In genomic region chr10:95385801-95386203, GRCm38 (mm10) we compare ENCODE assay signal across 15 mouse cellular contexts. TPM values are rescaled to one million over a fixed set of nuclear protein-coding genes. Genes with fewer than 3 reads are reported as not detected.
DNase-seq lines count a peak whose midpoint lies in the region; ATAC-seq and TF ChIP-seq lines count a peak whose summit lies in the region.
"Had no signal": no experiment of that assay in that cellular context is flagged by ENCODE, and none has a peak within 500 bp of the region (broad histone marks: within the 10 kb centered on the region; RNA-seq: fewer than 3 reads in every experiment).

No protein-coding gene starts in this region.

- no peak overlapping the region for H3K27ac ChIP-seq in midbrain, embryonic 11.5 days (ENCODE audit: low read depth, low read length)
- H3K27ac ChIP-seq: heart, embryonic 10.5 days; hindbrain, embryonic 12.5 days; neural tube, embryonic 12.5 days had no signal

- H3K36me3 ChIP-seq in C2C12 (ENCODE audit: control insufficient read depth, insufficient read depth) = no peaks in the 10 kb centered on the region
- H3K36me3 ChIP-seq in midbrain, embryonic 11.5 days (ENCODE audit: control insufficient read depth, insufficient read depth, low read length) = no peaks in the 10 kb centered on the region
- H3K36me3 ChIP-seq: heart, embryonic 10.5 days; hindbrain, embryonic 12.5 days; neural tube, embryonic 12.5 days had no signal

- WGBS in midbrain, embryonic 11.5 days = 83% methylated on average over 4 of the region's 4 CpGs

- H3K4me3 ChIP-seq in C2C12 (ENCODE audit: insufficient read depth, poor library complexity, severe bottlenecking) = no peak overlapping the region
- no peak overlapping the region for H3K4me3 ChIP-seq in midbrain, embryonic 11.5 days (ENCODE audit: low read depth, low read length)
- H3K4me3 ChIP-seq: heart, embryonic 10.5 days; hindbrain, embryonic 12.5 days; neural tube, embryonic 12.5 days had no signal

- H3K4me2 ChIP-seq in midbrain, embryonic 11.5 days = no peak overlapping the region
- H3K4me2 ChIP-seq: hindbrain, embryonic 12.5 days; neural tube, embryonic 12.5 days had no signal

- H3K9ac ChIP-seq in midbrain, embryonic 11.5 days (ENCODE audit: low read length) = no peak overlapping the region
- H3K9ac ChIP-seq: hindbrain, embryonic 12.5 days; liver, postnatal 0 days; neural tube, embryonic 12.5 days had no signal

- DNase-seq in heart, adult 11 months = peak; percentile 64
- no peak for DNase-seq in heart, postnatal 4 days
- DNase-seq in gonadal fat pad, adult 2 months (ENCODE audit: low read depth) = peak; percentile 79
- DNase-seq in lung, postnatal 25 days (ENCODE audit: low spot score) = peak; percentile 90
- DNase-seq in cerebellum, adult 11 months = no peak
- DNase-seq in midbrain, embryonic 11.5 days (ENCODE audit: low spot score, missing footprints) = no peak
- DNase-seq in left cerebral cortex, postnatal 10 days (ENCODE audit: extremely low spot score in 1 of 2, low spot score in 2 of 2) = no peak
- DNase-seq: kidney, adult 8-10 months; liver, postnatal 0 days; midbrain, embryonic 14.5 days had no signal

- H3K27me3 ChIP-seq in C2C12 (ENCODE audit: control insufficient read depth, insufficient read depth, insufficient read length) = no peaks in the 10 kb centered on the region
- H3K27me3 ChIP-seq in midbrain, embryonic 11.5 days (ENCODE audit: control insufficient read depth, insufficient read depth, low read length) = no peaks in the 10 kb centered on the region
- H3K27me3 ChIP-seq: hindbrain, embryonic 12.5 days; neural tube, embryonic 12.5 days had no signal

- ATAC-seq in midbrain, embryonic 11.5 days (ENCODE audit: low FRiP score) = no peak
- ATAC-seq: CD4-positive, CD25-positive, alpha-beta regulatory T cell, adult 4 months; liver, postnatal 0 days had no signal

- H3K79me3 ChIP-seq in C2C12 (ENCODE audit: low read depth) = no peaks in the 10 kb centered on the region

- no peaks in the 10 kb centered on the region for H3K9me3 ChIP-seq in midbrain, embryonic 11.5 days (ENCODE audit: control insufficient read depth, low read length)
- H3K9me3 ChIP-seq: heart, embryonic 10.5 days; hindbrain, embryonic 12.5 days had no signal

- intact Hi-C loops in left cerebral cortex, postnatal 10 days (cut with DNase I) = no loop called here

- no peak for TF ChIP-seq CTCF in C2C12 (IDR thresholded peaks at IDR 0.05; ENCODE audit: control insufficient read depth, insufficient read depth, insufficient read length)

- H3K4me1 ChIP-seq in midbrain, embryonic 11.5 days (ENCODE audit: control insufficient read depth, insufficient read depth, low read length) = no peaks in the 10 kb centered on the region
- H3K4me1 ChIP-seq: hindbrain, embryonic 12.5 days; neural tube, embryonic 12.5 days had no signal

- no peaks in the 10 kb centered on the region for H3K79me2 ChIP-seq in C2C12 (ENCODE audit: control insufficient read depth, insufficient read depth)

- H3ac ChIP-seq in C2C12 (ENCODE audit: control insufficient read depth, insufficient read length, low read depth) = no peak overlapping the region

TF ChIP-seq in C2C12, 6 proteins besides CTCF, POLR2A, EP300 and RAD21:
- TF ChIP-seq MYOD1 (IDR thresholded peaks at IDR 0.05; ENCODE audit: control insufficient read depth, insufficient read length, low read depth) (no peak), MYOG (IDR thresholded peaks at IDR 0.05; ENCODE audit: control insufficient read depth, extremely low read depth, insufficient read length) (no peak), FOSL1 (IDR thresholded peaks at IDR 0.05; ENCODE audit: insufficient read depth, low read length, poor library complexity, severe bottlenecking) (no peak), CEBPB (IDR thresholded peaks at IDR 0.05; ENCODE audit: low read depth) (peak; percentile 66)

RNA-seq across cellular contexts. Expression of gene Socs2, which starts 31.2 kb away (rescaled TPM):
- 100 to 1,000 TPM; 114 to 125 TPM for total RNA-seq in heart, postnatal 4 days (2021)
- 21.6 TPM for polyA plus RNA-seq in C2C12 (2012; fragmentation: generic; extraction: Trizol)
- 10.8 and 14.6 TPM in 2 replicates for polyA plus RNA-seq in gonadal fat pad, adult 2 months (2012; rRNA removed)
- 28.8 and 30.5 TPM in 2 replicates for polyA plus RNA-seq in midbrain, embryonic 11.5 days (2014; fragmentation: Nextera tagmentation; extraction: Ambion mirVana)
- total RNA-seq in left cerebral cortex, postnatal 10 days (2021) = 10 to 100 TPM; 55.9 to 61.8 TPM

Comparison
In these comparisons a context has a peak if more than half of its experiments do, and no peak if none do; other contexts are left out.
1. DNase-seq: peak in heart, adult 11 months (single experiment), gonadal fat pad, adult 2 months (single experiment) and lung, postnatal 25 days (single experiment); none in heart, postnatal 4 days (single experiment), cerebellum, adult 11 months (single experiment), midbrain, embryonic 11.5 days (single experiment) and left cerebral cortex, postnatal 10 days (0 of 2).